In the genomic region with DNA sequence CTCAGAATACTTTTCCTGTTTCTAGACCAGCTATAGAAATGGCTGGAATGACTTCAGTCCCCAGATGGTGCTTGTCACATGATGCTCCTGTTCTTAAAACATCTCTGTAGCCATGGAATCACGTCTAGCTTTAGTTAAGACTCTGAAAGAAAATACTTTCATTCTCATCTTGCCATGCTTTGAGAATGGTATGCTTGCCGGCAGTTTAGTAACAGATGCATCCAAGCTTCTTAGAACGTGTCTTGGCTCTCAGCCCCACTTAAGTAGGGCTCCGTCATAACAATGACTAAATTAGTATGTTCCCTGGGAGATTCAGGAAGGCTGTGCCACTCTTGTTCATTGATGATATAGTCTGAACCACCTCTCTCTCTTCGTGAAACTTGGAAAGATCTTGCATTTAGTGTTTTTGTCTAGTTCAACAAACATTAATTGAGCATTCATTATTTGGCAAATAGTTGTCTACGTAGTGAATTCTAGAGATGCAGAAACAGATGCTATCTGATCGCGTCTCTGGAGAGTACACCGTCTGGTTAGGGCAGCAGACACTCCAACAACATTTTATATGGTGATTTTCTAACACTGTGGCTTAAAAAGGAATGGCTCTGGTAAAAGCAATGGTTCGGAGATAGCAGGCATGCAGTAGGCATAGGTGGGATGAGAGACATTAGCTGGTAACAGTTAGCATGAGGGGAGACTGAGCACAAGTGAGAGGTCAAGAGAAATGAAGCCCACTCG, we compare ENCODE assay signal across 12 mouse cellular contexts.
DNase-seq lines count a peak whose midpoint lies in the region; ATAC-seq and TF ChIP-seq lines count a peak whose summit lies in the region.
"Had no signal": no experiment of that assay in that cellular context is flagged by ENCODE, and none has a peak within 500 bp of the region (broad histone marks: within the 10 kb centered on the region; RNA-seq: fewer than 3 reads in every experiment).

No protein-coding gene starts in this region.

- no peak overlapping the region for H3K4me2 ChIP-seq in lung, embryonic 14.5 days
- H3K4me2 ChIP-seq: liver, embryonic 11.5 days had no signal

- H3K4me3 ChIP-seq in lung, embryonic 14.5 days (ENCODE audit: low read depth, low read length) = no peak overlapping the region
- H3K4me3 ChIP-seq: hindbrain, embryonic 10.5 days had no signal

- WGBS in lung, embryonic 14.5 days = 71% methylated on average over 11 of the region's 11 CpGs

- no peak overlapping the region for H3K27ac ChIP-seq in lung, embryonic 14.5 days (ENCODE audit: low read depth)
- H3K27ac ChIP-seq: hindbrain, embryonic 10.5 days had no signal

- no peaks in the 10 kb centered on the region for H3K36me3 ChIP-seq in lung, embryonic 14.5 days (ENCODE audit: insufficient read depth)
- H3K36me3 ChIP-seq: hindbrain, embryonic 10.5 days had no signal

- H3K9ac ChIP-seq in lung, embryonic 14.5 days = no peak overlapping the region

- H3K9me3 ChIP-seq in lung, embryonic 14.5 days (ENCODE audit: low read depth, low read length) = no peaks in the 10 kb centered on the region
- H3K9me3 ChIP-seq: hindbrain, embryonic 10.5 days had no signal

- peak; percentile 46 for DNase-seq in lung, embryonic 14.5 days
- DNase-seq in lung, postnatal 25 days (ENCODE audit: low spot score) = no peak
- DNase-seq in layer of hippocampus, adult 9-11 months = peak; percentile 74
- DNase-seq in right cerebral cortex, postnatal 10 days (ENCODE audit: low spot score in 2 of 2) = peak; percentile 81 to 92
- DNase-seq in adrenal gland, postnatal 4 days (ENCODE audit: low spot score in 2 of 2) = no peak
- DNase-seq in gastrocnemius, adult 8-10 months (ENCODE audit: low spot score in 2 of 2) = no peak
- DNase-seq: gastrocnemius, postnatal 25 days; kidney, postnatal 14 days; thymus, postnatal 25 days had no signal

- no peaks in the 10 kb centered on the region for H3K4me1 ChIP-seq in lung, embryonic 14.5 days (ENCODE audit: insufficient read depth)
- H3K4me1 ChIP-seq: hindbrain, embryonic 10.5 days had no signal

- no peak for TF ChIP-seq CTCF in lung, embryonic 14.5 days (IDR thresholded peaks at IDR 0.05; ENCODE audit: low read depth)

- H3K27me3 ChIP-seq in lung, embryonic 14.5 days (ENCODE audit: insufficient read depth, low read length) = no peaks in the 10 kb centered on the region

- ATAC-seq in lung, embryonic 14.5 days (ENCODE audit: insufficient read depth) = no peak
- peak; percentile 96 for ATAC-seq in frontal cortex, adult (ENCODE audit: low TSS enrichment)

Comparison
In these comparisons a context has a peak if more than half of its experiments do, and no peak if none do; other contexts are left out.
1. DNase-seq: peak in lung, embryonic 14.5 days (single experiment), layer of hippocampus, adult 9-11 months (single experiment) and right cerebral cortex, postnatal 10 days (2 of 2); none in lung, postnatal 25 days (single experiment), adrenal gland, postnatal 4 days (0 of 2) and gastrocnemius, adult 8-10 months (0 of 2).